Mouse (Mus musculus) heart, adult 11 months (tissue): ENCODE data around the gene Tomt.

Source experiments
- DNase-seq: peaks from one replicate; pipeline ENCODE4 v3.0.0; 2022

Tomt gene

GRCm38 (mm10) chr7:101900331-101901097, 5.6 kb downstream of the Tomt start:
- DNase-seq: peak; percentile 97

GRCm38 (mm10) chr7:101896104-101897066, 9.8 kb downstream of the Tomt start:
- peak; percentile 100 for DNase-seq

- no peak for DNase-seq
Measured at GRCm38 (mm10) chr7:101895695-101896094, 10.5 kb downstream of the Tomt start.

GRCm38 (mm10) chr7:101888460-101888859, 17.7 kb downstream of the Tomt start:
- DNase-seq: no peak

- no peak for DNase-seq
Measured at GRCm38 (mm10) chr7:101886274-101886673, 19.9 kb downstream of the Tomt start.

- no peak for DNase-seq
Measured at GRCm38 (mm10) chr7:101884160-101884559, 22.0 kb downstream of the Tomt start.

GRCm38 (mm10) chr7:101882413-101883154, 23.6 kb downstream of the Tomt start:
- peak; percentile 91 for DNase-seq

GRCm38 (mm10) chr7:101880855-101881254, 25.3 kb downstream of the Tomt start:
- no peak for DNase-seq

- no peak for DNase-seq
Measured at GRCm38 (mm10) chr7:101875978-101876377, 30.2 kb downstream of the Tomt start.

GRCm38 (mm10) chr7:101871296-101871695, 34.9 kb downstream of the Tomt start:
- no peak for DNase-seq

GRCm38 (mm10) chr7:101870629-101871028, 35.5 kb downstream of the Tomt start, which contains the start of gene Folr1:
TSS of gene Folr1 (minus strand) at chr7:101870788.
- DNase-seq: no peak

- DNase-seq: no peak
Measured at GRCm38 (mm10) chr7:101869163-101869500, 37.0 kb downstream of the Tomt start.

GRCm38 (mm10) chr7:101868241-101869162, 37.7 kb downstream of the Tomt start:
- DNase-seq: peak; percentile 89

- DNase-seq: no peak
Measured at GRCm38 (mm10) chr7:101867482-101867881, 38.7 kb downstream of the Tomt start.

- DNase-seq: no peak
Measured at GRCm38 (mm10) chr7:101866491-101867265, 39.5 kb downstream of the Tomt start.

GRCm38 (mm10) chr7:101863415-101863814, 42.7 kb downstream of the Tomt start, which contains the start of gene Anapc15:
TSS of gene Anapc15 (plus strand) at chr7:101863715.
- no peak for DNase-seq

GRCm38 (mm10) chr7:101862291-101862690, 43.9 kb downstream of the Tomt start:
- DNase-seq: no peak

- DNase-seq: no peak
Measured at GRCm38 (mm10) chr7:101860978-101861377, 45.2 kb downstream of the Tomt start.

GRCm38 (mm10) chr7:101858362-101858761, 47.8 kb downstream of the Tomt start:
- peak; percentile 94 for DNase-seq

- no peak for DNase-seq
Measured at GRCm38 (mm10) chr7:101857094-101857493, 49.1 kb downstream of the Tomt start, which contains the start of gene Folr2. TSS of gene Folr2 (minus strand) at chr7:101857194.

- no peak for DNase-seq
Measured at GRCm38 (mm10) chr7:101853816-101854215, 52.3 kb downstream of the Tomt start.
